Mouse (Mus musculus): ENCODE results near the gene Exoc6b.

GRCm38 (mm10) chr6:84656680-84657079, 412.6 kb downstream of the Exoc6b start:
- no peak for TF ChIP-seq POLR2A (IDR thresholded peaks at IDR 0.05; ENCODE audit: insufficient read length, low read depth)
- no peak for TF ChIP-seq MYOG (IDR thresholded peaks at IDR 0.05; ENCODE audit: control insufficient read depth in 1 of 3, insufficient read depth in 1 of 3, insufficient read length in 2 of 3, low read depth in 2 of 3)
- no peak for TF ChIP-seq E2F4 (IDR thresholded peaks at IDR 0.05; ENCODE audit: insufficient read depth)
- TF ChIP-seq USF1 (IDR thresholded peaks at IDR 0.05; ENCODE audit: low read depth) = no peak
- no peak for TF ChIP-seq TCF12 (IDR thresholded peaks at IDR 0.05; ENCODE audit: insufficient read depth, poor library complexity, severe bottlenecking)
- TF ChIP-seq MYOD1 (IDR thresholded peaks at IDR 0.05; ENCODE audit: control insufficient read depth in 1 of 3, insufficient read length in 2 of 3, low read depth in 2 of 3) = no peak
- no peak for TF ChIP-seq POLR2AphosphoS2 (IDR thresholded peaks at IDR 0.05; ENCODE audit: insufficient read length, low read depth)
- TF ChIP-seq MAX (IDR thresholded peaks at IDR 0.05; ENCODE audit: low read depth) = no peak
- TF ChIP-seq REST (IDR thresholded peaks at IDR 0.05; ENCODE audit: insufficient read depth, insufficient read length) = no peak

Measured in myocyte (in vitro differentiated cells).